Mouse (Mus musculus) CD4-positive naive resting alpha-beta T cell, adult 76 days (primary cell): ENCODE measurements around the gene Mgrn1. TPM values are rescaled to one million over a fixed set of nuclear protein-coding genes. Genes with fewer than 3 reads are reported as not detected.

Experiments used
- total RNA-seq: library from RNA; stranded (reverse); gene quantifications from one replicate; pipeline ENCODE4 v1.2.4, GENCODE M21; 2023

The Mgrn1 gene
- 70.1 TPM for total RNA-seq

GRCm38 (mm10) chr16:4885760-4886689 lies at the start of gene Mgrn1:
TSS of gene Mgrn1 (plus strand) at chr16:4886249.

GRCm38 (mm10) chr16:4880136-4880825 lies 5.8 kb upstream of the Mgrn1 start, which contains the start of gene Ubald1:
TSS of gene Ubald1 (minus strand) at chr16:4880315.

GRCm38 (mm10) chr16:4938461-4938860 lies 52.4 kb downstream of the Mgrn1 start, which contains the start of gene Nudt16l1:
TSS of gene Nudt16l1 (plus strand) at chr16:4938761.

GRCm38 (mm10) chr16:4963797-4964709 lies 78.0 kb downstream of the Mgrn1 start, which contains the start of gene Anks3:
TSS of gene Anks3 (minus strand) at chr16:4964205.

Other genes starting within 250 kb of the Mgrn1 start
- gene Vasn, start 246.3 kb upstream of the Mgrn1 start, total RNA-seq = not detected
- 20.4 TPM for gene Dnaja3, start 246.3 kb upstream of the Mgrn1 start, total RNA-seq
- gene Coro7, start 206.5 kb upstream of the Mgrn1 start, total RNA-seq = 184 TPM
- 3.3 TPM for gene Nmral1, start 166.9 kb upstream of the Mgrn1 start, total RNA-seq
- 31.0 TPM for gene Hmox2, start 159.9 kb upstream of the Mgrn1 start, total RNA-seq
- 53.8 TPM for gene Cdip1, start 96.0 kb upstream of the Mgrn1 start, total RNA-seq
- gene 4930562C15Rik, start 50.8 kb upstream of the Mgrn1 start, total RNA-seq = not detected
- 156 TPM for gene Ubald1, start 5.9 kb upstream of the Mgrn1 start, total RNA-seq
- gene Nudt16l1, start 52.5 kb downstream of the Mgrn1 start, total RNA-seq = 45.9 TPM
- gene Anks3, start 78.0 kb downstream of the Mgrn1 start, total RNA-seq = 74.4 TPM
- gene Sept12, start 111.6 kb downstream of the Mgrn1 start, total RNA-seq = not detected
- gene Smim22, start 121.0 kb downstream of the Mgrn1 start, total RNA-seq = not detected
- 21.6 TPM for gene Rogdi, start 127.3 kb downstream of the Mgrn1 start, total RNA-seq
- 125 TPM for gene Glyr1, start 163.6 kb downstream of the Mgrn1 start, total RNA-seq
- gene Ubn1, start 163.8 kb downstream of the Mgrn1 start, total RNA-seq = 175 TPM
- gene Ppl, start 246.2 kb downstream of the Mgrn1 start, total RNA-seq = 0.70 TPM